28 mouse cellular contexts compared by ENCODE assay signal in the genomic region with DNA sequence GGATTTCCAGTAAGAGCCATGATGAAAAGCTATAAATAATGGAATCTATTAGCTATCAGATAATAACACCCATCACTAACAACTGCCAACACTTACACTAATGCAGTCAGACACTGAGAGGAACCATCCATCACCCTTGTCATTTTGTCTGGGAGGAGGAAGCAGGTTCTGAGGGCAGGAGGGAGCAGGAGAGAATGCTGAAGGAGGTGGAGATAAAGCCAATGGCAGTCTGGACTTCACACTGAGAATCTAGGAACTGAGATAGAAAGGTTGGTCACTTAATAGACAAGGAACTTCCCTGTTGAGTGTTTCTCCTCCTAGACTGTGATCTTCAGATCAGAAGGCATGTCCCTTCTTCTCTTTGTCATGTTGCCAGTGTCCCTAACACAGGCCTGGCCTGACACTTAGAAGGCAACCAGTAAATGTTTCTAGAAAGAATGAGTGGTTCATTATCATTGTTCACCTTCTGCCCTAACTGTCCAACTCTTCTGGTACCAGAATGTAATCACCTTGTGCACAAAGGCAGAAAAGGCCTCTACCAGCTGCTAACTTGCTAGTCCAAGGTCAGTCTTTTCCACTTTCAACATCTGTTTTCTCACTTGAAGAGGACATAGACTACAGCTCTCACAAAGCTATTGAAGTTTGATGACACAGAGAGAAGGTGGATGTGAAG.
A peak's percentile ranks its signal among the peaks of the same experiment; 100 is the strongest.
DNase-seq lines count a peak whose midpoint lies in the region; ATAC-seq and TF ChIP-seq lines count a peak whose summit lies in the region.
"Had no signal": no experiment of that assay in that cellular context is flagged by ENCODE, and none has a peak within 500 bp of the region (broad histone marks: within the 10 kb centered on the region; RNA-seq: fewer than 3 reads in every experiment).

No protein-coding gene starts in this region.

- 0 out of 2 replicates have a peak, but pooled peaks have one; percentile 31 for ATAC-seq in neural tube, embryonic 14.5 days (ENCODE audit: low read depth)
- ATAC-seq in limb, embryonic 14.5 days (ENCODE audit: low FRiP score, low read depth), result no peak
- no peak for ATAC-seq in midbrain, embryonic 11.5 days (ENCODE audit: low FRiP score)
- no peak for ATAC-seq in inflammation-experienced regulatory T-cells, adult 6 months
- ATAC-seq: activated CD4-positive, CD25-positive, alpha-beta regulatory T cell, adult 4 months; forebrain, embryonic 15.5 days had no signal

- H3K36me3 ChIP-seq in heart, embryonic 10.5 days, result no peaks in the 10 kb centered on the region
- H3K36me3 ChIP-seq in neural tube, embryonic 14.5 days (ENCODE audit: control insufficient read depth, insufficient read depth, low read length), result no peaks in the 10 kb centered on the region
- H3K36me3 ChIP-seq in limb, embryonic 14.5 days (ENCODE audit: control insufficient read depth, insufficient read depth, low read length), result no peaks in the 10 kb centered on the region
- H3K36me3 ChIP-seq in midbrain, embryonic 11.5 days (ENCODE audit: control insufficient read depth, insufficient read depth, low read length), result no peaks in the 10 kb centered on the region
- H3K36me3 ChIP-seq: embryonic facial prominence, embryonic 15.5 days; forebrain, embryonic 15.5 days; G1E; hindbrain, embryonic 10.5 days; limb, embryonic 12.5 days; lung, embryonic 15.5 days; midbrain, embryonic 10.5 days had no signal

- 0 out of 2 replicates have a peak overlapping the region, but pooled peaks have one; percentile 10 for H3K27ac ChIP-seq in heart, embryonic 10.5 days
- no peak overlapping the region for H3K27ac ChIP-seq in neural tube, embryonic 14.5 days (ENCODE audit: low read depth, low read length)
- 0 out of 2 replicates have a peak overlapping the region, but pooled peaks have one; percentile 2 for H3K27ac ChIP-seq in limb, embryonic 14.5 days (replicated peaks; ENCODE audit: low read depth, low read length)
- H3K27ac ChIP-seq in midbrain, embryonic 11.5 days (ENCODE audit: low read depth, low read length), result no peak overlapping the region
- H3K27ac ChIP-seq: forebrain, embryonic 15.5 days; hindbrain, embryonic 10.5 days; liver, embryonic 14.5 days; lung, embryonic 15.5 days; midbrain, embryonic 10.5 days had no signal

- intact Hi-C loops in heart, postnatal 25 days (cut with DNase I), result no loop called here

- no peak overlapping the region for H3K4me3 ChIP-seq in heart, embryonic 10.5 days
- H3K4me3 ChIP-seq in neural tube, embryonic 14.5 days (ENCODE audit: low read depth, low read length), result no peak overlapping the region
- H3K4me3 ChIP-seq in limb, embryonic 14.5 days (replicated peaks; ENCODE audit: low read length), result no peak overlapping the region
- no peak overlapping the region for H3K4me3 ChIP-seq in midbrain, embryonic 11.5 days (ENCODE audit: low read depth, low read length)
- H3K4me3 ChIP-seq: embryonic facial prominence, embryonic 15.5 days; forebrain, embryonic 15.5 days; hindbrain, embryonic 10.5 days; limb, embryonic 12.5 days; lung, embryonic 15.5 days; midbrain, embryonic 10.5 days had no signal

- H3K27me3 ChIP-seq in heart, embryonic 10.5 days (ENCODE audit: insufficient read depth, poor library complexity, severe bottlenecking), result no peaks in the 10 kb centered on the region
- no peaks in the 10 kb centered on the region for H3K27me3 ChIP-seq in neural tube, embryonic 14.5 days (ENCODE audit: control insufficient read depth, insufficient read depth, low read length)
- H3K27me3 ChIP-seq in limb, embryonic 14.5 days (ENCODE audit: control insufficient read depth, insufficient read depth, low read length), result no peaks in the 10 kb centered on the region
- H3K27me3 ChIP-seq in midbrain, embryonic 11.5 days (ENCODE audit: control insufficient read depth, insufficient read depth, low read length), result no peaks in the 10 kb centered on the region
- H3K27me3 ChIP-seq: CH12.LX; embryonic facial prominence, embryonic 15.5 days; forebrain, embryonic 15.5 days; limb, embryonic 12.5 days; lung, embryonic 15.5 days had no signal

- TF ChIP-seq POLR2A in limb, embryonic 14.5 days (IDR thresholded peaks at IDR 0.05; ENCODE audit: borderline replicate concordance, extremely low read depth, insufficient read depth, insufficient read length), result no peak

- H3K9ac ChIP-seq in neural tube, embryonic 14.5 days (replicated peaks; ENCODE audit: low read depth, low read length), result no peak overlapping the region
- no peak overlapping the region for H3K9ac ChIP-seq in limb, embryonic 14.5 days (ENCODE audit: low read depth, low read length, severe bottlenecking)
- no peak overlapping the region for H3K9ac ChIP-seq in midbrain, embryonic 11.5 days (ENCODE audit: low read length)
- H3K9ac ChIP-seq: embryonic facial prominence, embryonic 15.5 days; forebrain, embryonic 15.5 days; limb, embryonic 12.5 days; liver, embryonic 14.5 days; lung, embryonic 15.5 days had no signal

- H3K4me2 ChIP-seq in neural tube, embryonic 14.5 days (ENCODE audit: low read depth, low read length), result no peak overlapping the region
- H3K4me2 ChIP-seq in limb, embryonic 14.5 days (replicated peaks; ENCODE audit: low read depth, low read length, severe bottlenecking), result no peak overlapping the region
- H3K4me2 ChIP-seq in midbrain, embryonic 11.5 days, result no peak overlapping the region
- H3K4me2 ChIP-seq: embryonic facial prominence, embryonic 15.5 days; forebrain, embryonic 15.5 days; limb, embryonic 12.5 days; lung, embryonic 15.5 days had no signal

- peak; percentile 70 for DNase-seq in heart, embryonic 10.5 days (ENCODE audit: low spot score)
- DNase-seq in heart, postnatal 25 days (ENCODE audit: low spot score), result no peak
- no peak for DNase-seq in neural tube, embryonic 10.5 days (ENCODE audit: extremely low spot score, low spot score)
- no peak for DNase-seq in limb, embryonic 14.5 days (ENCODE audit: low spot score)
- no peak for DNase-seq in midbrain, embryonic 11.5 days (ENCODE audit: low spot score, missing footprints)
- DNase-seq: adrenal gland, postnatal 10 days; B cell, adult 2 months; cerebellum, adult 8-10 months; cerebellum, postnatal 36 days; gastrocnemius, postnatal 14 days; kidney, adult 8-10 months; kidney, postnatal 10 days; lung, postnatal 36 days; retina, postnatal 1 day; thymus, adult 18-20 months; thymus, postnatal 4 days had no signal

- H3K4me1 ChIP-seq in heart, embryonic 10.5 days, result peaks cover 6% of the 10 kb centered on the region; the same call in 1 of the 2 replicates
- no peaks in the 10 kb centered on the region for H3K4me1 ChIP-seq in neural tube, embryonic 14.5 days (ENCODE audit: control insufficient read depth, insufficient read depth, low read length)
- H3K4me1 ChIP-seq in limb, embryonic 14.5 days (ENCODE audit: control insufficient read depth, insufficient read depth, low read length), result peaks cover 16% of the 10 kb centered on the region
- H3K4me1 ChIP-seq in midbrain, embryonic 11.5 days (ENCODE audit: control insufficient read depth, insufficient read depth, low read length), result peaks cover 5% of the 10 kb centered on the region; the same call in 1 of the 2 replicates
- H3K4me1 ChIP-seq: lung, embryonic 15.5 days had no signal

- H3K9me3 ChIP-seq in heart, embryonic 10.5 days, result no peaks in the 10 kb centered on the region
- no peaks in the 10 kb centered on the region for H3K9me3 ChIP-seq in neural tube, embryonic 14.5 days (ENCODE audit: control insufficient read depth, low read length)
- H3K9me3 ChIP-seq in limb, embryonic 14.5 days (ENCODE audit: control insufficient read depth, low read length), result no peaks in the 10 kb centered on the region
- no peaks in the 10 kb centered on the region for H3K9me3 ChIP-seq in midbrain, embryonic 11.5 days (ENCODE audit: control insufficient read depth, low read length)
- H3K9me3 ChIP-seq: embryonic facial prominence, embryonic 15.5 days; forebrain, embryonic 15.5 days; G1E; hindbrain, embryonic 10.5 days; limb, embryonic 12.5 days; lung, embryonic 15.5 days; midbrain, embryonic 10.5 days had no signal

Comparison
In these comparisons a context has a peak if more than half of its experiments do, and no peak if none do; other contexts are left out.
1. H3K27ac ChIP-seq: peak in heart, embryonic 10.5 days (single experiment) and limb, embryonic 14.5 days (single experiment); none in neural tube, embryonic 14.5 days (single experiment) and midbrain, embryonic 11.5 days (single experiment).